Mouse (Mus musculus) urinary bladder, postnatal 36 days (tissue): ENCODE measurements at regions not wholly inside any gene's neighbourhood (a gene's known extent, or its start where the extent isn't known, plus 50 kb on each side); places are given as distances from the start of the nearest gene placed in this dataset.

ENCODE experiments used
- DNase-seq, 2 experiments: peaks; one replicate each; pipeline ENCODE4 v3.0.0; 2022; ENCODE audit warnings: low spot score in 2 of 2, mixed read lengths in 1 of 2

DNA sequence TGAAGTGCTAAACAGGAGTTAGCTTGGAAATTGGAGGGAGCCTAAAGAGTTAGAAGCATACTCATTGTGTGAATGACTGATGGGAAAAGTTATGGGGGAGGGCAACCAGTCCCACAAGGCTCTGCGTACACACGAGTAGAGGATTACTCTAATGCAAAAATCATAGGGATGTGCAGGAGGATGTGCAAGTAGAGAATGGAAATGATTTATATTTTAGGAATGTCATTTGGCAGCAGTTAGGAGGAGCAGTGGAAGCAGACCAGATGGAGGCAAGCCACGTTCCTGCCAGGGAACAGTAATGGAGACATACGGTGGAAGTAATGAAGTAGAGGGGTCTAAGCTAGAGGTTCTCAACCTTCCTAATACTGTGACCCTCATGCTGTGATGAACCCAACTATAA, 194.1 kb upstream of the Arhgap24 start:
- no peak for DNase-seq

DNA sequence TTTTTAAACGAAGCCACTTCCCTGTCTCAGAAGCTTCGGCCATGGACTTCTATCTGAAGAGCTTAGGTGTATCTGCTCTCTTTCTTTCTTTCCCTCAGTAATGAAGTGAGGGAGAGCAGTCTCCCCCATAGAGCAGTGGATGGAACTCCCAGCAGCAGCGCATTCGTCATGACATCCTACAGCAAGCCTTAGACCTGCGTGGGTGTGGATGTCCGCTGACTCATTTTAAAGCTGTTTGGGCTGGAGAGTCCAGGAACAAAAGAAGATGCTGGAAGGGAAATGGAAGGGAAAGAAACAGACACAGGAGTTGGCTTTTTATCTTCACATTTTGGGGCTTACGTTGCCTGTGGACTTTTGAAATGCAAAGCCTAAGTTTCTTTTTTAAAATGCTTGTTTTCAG, 190.3 kb upstream of the Arhgap24 start:
- DNase-seq: no peak

DNA sequence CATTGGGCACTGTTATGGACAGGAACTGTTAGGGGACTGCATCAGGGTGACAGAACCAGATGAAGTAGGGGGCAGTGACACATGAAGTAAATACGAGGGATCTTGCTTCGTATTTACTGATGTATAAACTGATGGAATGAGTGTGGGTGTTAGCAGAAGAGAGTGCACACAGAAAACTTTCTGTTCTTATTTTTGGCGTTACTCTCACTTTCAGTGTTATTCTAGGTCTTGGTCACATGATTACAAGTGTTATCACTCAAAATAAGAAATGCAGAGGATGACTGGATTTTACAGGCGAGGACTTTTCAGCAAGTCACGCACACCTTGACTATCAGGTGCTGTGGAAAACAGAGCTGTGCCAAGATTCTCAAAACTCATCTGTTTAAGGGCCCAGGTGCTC, 185.6 kb upstream of the Arhgap24 start:
- no peak for DNase-seq

DNA sequence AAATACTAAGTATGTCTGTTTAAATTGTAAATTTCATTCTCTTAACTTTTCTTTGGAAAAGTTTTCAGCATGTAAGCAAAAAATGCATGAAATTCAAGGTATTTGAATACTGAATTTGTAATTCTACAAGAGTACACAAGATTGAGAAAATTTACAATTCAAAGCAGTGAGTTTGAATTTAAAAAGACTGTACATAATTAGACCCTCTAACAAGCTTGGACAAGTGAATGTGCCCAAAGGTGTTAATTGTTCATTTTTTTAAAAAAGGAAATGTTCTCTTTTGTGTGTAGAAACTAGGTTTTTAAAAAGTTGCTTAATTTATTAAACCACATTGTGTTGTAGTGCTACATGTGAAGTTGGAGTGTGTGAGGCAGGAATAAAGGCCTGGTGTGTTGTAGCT, 174.9 kb upstream of the Arhgap24 start:
- no peak for DNase-seq

DNA sequence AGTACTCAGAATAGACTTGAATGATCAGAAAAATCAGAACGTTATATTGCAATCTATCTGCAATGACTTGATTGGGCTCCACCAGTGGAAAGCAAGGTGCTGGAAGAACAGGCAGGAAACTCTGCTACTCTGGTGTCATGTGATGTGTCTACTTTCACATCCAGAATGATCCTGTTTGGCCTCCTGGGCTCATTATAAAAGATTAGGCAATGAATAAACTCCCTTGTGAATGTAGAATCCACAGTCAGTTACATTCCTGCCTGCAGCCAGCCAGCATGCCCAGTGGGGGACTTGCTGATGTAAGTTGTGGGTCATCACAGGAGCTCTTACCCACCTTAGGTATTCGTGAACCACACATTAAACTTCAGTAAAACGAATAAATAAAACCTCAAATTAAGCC, 174.5 kb upstream of the Arhgap24 start:
- DNase-seq: no peak

DNA sequence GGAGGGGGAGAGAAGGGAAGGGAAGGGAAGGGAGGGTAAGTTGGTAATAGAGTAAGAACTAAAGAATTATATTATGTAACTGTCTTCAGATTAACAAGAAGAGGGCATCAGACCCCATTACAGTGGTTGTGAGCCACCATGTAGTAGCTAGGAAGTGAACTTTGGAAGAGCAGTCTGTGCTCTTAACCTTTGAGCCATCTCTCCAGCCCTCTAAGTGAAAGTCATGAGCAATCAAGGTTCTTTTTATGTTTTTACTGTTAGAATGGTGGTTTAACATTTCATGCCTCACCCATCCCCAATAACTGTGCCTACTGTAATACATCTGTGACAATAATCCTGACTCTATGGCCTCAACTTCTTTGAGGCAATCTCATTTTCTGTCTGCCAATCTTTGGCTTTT, 169.6 kb upstream of the Arhgap24 start:
- DNase-seq: no peak

DNA sequence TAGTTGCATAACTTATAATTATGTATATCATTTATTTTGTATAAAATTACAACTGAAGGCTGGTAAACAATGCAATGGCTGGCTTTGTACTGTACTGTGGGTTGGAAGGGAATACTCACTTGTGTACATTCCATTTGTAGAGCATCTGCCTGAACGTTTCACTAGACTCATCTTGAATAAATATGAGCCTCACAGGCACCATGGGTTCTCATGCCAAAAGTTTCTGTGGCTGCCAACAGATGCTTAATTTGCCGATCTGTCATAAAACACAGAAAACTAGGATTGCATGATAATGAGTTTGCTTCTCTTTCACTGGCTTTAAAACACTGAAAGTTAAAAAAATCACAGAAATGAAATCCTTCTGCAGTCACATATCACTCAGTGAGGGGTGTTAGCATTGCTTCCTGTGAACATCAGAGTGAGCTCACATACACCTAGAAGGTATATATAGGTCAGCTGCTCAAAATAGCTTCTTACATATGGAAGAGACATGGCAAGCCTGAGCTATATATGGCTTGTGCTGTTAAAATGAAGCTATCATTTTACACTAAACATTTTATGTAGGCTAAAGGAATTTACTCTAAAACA, 152.9 kb upstream of the Arhgap24 start:
- no peak for DNase-seq

DNA sequence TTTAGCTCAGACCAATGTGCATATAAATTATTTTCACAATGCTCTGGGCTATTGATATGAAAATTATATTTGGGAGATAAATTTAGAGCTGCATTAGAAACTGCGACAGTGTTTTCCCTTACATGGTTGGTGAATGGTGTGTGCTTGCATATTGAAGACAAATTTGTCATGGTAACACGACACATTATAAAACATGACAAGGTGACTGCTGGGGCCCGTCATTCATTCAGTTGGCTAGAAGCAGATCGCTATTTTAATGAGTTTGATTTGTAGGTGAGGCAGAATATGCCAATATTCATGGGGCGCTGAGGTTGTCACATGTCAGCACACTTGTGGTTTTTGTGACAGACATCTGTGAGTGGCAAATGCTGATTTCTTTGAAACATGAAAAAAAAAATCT, 147.3 kb upstream of the Arhgap24 start:
- DNase-seq: no peak

DNA sequence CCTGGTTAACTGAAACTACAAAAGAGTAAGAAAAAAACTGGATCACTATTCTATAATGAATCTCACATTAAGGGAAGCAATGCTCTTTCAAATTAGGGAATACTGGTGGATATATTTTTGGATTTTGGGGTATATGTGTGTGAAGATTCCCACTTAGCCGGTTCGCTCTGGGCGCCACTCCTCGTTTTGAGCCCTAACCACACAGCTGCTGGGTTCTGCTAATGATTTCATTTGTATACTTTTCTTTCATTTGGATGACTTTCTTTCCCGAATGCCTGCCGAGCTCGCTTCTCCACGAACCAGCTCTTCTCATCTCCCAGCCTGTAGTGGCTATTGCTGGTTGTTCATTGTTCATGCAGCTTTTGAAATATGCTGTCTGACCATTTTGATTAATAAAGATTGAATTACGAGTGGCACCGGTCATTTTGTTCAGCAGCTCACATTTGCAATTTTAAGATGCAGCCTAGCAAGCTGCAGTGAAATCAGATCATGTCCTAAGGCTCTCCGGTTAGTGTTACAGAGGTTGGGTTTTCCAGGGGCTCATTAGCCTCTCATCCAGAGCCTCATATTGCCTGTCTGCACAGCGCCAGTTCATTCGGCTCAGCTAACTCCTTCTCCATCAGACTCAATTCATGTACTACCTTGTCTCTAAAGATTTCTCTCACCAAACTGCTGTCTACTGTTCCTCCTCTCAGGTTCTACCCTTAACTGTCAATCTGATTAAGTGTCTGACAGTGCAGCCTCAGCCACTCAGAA, 146.6 kb upstream of the Arhgap24 start:
- DNase-seq: no peak

DNA sequence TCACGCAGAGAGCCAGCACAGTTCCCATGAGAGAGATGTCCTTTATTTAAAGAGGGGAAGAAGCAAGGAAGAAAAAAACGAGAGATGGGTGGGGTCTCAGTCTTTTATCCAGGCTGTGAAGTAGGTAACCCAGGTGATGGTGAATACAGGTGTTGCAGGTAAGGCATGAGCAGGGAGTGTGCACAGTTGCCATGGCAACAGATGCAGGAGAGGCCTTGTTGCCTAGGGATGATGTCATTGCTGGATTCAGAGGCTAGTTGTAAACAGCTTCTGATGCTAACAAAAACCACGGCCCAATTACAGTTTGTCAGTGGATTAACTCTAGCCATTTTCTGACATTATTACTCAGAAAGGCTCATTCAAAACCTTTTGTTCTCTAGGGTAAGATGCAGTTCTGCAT, 114.7 kb upstream of the Arhgap24 start:
- DNase-seq: no peak

DNA sequence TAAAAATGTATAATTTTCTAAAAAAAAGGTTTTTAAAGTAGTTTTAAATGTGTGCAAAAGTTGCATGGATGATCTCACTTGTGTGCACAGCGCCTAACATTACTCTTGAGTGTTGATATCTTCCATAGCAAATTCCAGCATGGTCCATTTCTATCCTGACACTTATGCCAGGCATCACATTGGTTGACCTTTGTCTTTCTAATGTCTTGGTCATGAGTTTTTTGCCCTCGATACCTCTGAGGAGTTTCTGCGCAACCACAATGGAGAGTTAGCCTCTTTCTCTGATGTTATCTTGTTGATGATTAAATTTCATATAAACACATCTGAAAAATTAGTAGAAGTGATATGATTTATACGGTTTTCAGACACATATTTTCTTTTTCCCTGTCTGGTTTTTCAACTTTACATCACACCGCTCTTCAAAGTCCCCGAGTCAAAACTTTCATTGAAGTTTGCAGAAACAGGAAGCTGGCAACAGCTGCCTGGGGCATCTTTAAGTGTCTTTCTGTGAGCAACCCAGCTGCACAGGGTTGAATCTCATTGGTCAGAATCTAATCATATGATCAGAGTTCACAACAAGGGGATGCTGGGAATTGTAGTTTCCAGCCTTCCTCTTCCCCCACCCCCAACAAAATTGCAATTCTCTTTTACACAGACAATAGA, 107.8 kb upstream of the Arhgap24 start:
- DNase-seq: no peak

DNA sequence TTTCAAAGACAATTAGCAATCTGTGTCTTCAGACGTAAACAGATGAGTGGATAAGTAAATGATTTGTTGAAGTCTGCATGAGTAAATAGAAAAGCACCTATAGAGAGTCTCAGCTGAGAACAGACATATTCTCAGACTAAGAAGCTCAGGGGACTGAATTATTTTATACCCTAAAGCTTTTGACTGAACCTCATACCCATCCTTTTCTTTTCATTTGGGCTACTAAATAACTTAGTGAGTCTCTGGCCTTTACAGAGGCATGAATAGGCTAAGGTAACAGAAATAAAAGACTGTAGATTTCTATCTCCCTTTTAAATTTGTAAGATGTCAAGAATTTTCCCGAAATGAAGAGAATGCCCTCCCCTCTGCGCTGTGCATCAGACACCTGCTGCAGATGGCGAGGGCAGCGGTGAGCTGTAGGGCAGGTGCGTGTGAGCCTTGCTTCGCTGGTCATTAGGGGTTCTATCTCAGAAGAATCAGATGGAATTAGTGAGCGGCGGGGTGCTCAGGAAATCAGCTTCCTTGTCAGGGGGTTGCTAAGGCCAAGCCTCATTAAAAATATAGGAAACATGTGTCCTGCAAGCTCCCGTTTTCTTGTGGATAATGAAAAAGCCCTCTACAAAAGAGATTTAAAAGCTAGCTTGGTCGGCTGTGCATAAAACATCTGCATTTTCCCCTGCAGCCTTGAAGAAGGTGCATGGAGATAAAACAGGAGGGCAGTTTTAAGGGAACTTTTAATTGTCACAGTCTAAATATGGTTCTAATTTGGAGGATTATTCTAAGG, 107.0 kb upstream of the Arhgap24 start:
- DNase-seq: no peak

DNA sequence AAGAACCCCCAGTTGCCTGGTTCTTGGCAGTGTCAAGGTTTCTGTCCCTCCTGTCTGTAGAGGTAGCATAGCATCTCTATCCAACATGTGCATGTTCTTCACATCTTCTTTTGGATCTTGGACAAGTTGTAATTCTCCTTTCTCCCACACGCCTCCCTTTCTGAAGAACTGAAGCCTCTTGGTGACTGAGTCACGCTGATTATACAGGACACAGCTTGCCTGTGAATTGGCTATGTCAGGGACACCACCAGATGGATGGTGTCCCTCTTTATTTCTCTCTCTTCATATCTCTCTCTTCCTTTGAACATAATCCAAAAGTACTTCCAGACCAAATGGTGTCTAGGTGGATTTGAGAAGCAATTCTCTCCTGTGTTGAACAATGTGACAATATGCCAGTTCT, 105.9 kb upstream of the Arhgap24 start:
- DNase-seq: no peak

DNA sequence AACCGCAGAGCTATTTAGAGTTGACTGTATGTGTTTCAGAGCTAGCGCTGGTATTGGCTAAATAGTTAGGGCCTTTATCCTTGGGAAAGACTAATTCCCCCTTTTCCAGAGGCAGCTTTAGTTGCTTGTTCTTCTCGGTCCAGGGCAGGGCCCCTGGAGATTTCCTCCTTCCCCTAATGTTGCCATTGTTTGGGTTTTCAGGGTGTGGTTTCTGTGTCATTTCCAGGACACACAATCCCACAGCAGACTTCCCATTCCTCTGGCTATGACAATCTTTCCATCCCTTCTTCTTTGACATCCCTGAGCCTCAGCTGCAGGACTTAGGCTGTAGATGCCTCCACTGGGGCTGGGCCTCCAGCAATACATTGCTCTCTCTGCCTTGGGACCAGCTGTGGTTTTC, 87.2 kb upstream of the Arhgap24 start:
- DNase-seq: no peak

DNA sequence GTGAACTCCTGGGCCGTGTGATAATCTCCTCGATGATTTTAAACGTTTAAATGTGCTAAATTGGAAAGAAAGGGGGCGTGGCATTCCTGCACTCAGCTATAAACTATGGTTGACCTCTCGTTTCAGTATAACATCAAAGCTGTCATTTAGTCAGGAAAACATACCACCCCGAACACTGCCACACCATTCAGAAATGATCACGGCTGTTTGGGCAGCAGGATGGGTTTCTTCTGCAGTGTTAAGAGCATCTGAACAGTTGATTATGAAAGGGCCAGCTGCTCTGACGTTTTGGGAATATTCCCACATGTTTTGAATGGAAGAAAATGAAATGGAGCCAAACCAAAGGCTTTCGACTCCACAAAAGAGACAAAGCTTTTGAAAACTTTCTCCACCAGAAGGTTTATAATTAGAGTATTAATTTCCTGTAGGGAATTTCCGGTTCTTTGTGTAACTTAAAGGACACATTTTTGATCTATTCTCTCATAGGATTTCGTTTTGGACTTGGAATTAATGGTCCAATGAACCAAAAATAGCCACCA, 85.5 kb upstream of the Arhgap24 start:
- DNase-seq: no peak

DNA sequence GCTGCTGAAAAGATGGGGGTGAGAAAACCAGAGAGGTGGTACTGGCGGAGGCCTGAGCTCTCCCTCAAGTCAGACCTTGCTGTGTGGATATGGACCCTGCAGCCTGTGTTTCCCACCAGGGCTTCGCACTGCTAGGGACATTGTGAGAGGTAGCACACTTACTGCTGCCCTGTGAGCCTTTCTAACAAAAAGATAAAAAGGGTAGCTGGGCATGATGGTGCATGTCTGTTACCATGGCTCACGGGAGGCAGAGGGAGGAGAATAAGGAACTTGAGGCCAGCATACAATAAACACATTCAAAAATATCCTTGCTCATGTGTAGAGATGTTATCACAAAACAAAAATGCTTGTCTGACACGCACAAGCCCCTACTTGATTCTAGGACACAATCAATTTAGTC, 82.2 kb upstream of the Arhgap24 start:
- DNase-seq: peak; percentile 31 to 62

DNA sequence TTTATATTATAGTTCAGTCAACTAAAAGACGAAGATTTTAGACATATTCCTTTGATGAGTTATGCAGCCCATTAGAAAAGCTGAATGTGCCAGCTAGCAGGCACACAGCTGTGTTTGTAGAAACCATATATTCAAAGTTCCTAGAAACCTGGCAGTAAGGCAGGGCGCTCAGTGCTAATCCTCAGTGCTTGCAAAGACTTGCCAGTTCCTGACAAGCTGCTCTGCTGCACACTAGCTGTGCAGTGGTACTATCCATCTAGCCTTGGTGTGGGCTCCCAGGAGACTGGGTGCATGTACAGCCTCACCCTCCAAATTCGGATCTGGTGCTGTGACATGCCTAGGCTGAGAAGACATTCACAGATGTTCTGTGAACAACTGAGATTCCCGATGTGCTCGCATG, 63.5 kb upstream of the Arhgap24 start:
- peak in 1 of 2 experiments; percentile 25 for DNase-seq

DNA sequence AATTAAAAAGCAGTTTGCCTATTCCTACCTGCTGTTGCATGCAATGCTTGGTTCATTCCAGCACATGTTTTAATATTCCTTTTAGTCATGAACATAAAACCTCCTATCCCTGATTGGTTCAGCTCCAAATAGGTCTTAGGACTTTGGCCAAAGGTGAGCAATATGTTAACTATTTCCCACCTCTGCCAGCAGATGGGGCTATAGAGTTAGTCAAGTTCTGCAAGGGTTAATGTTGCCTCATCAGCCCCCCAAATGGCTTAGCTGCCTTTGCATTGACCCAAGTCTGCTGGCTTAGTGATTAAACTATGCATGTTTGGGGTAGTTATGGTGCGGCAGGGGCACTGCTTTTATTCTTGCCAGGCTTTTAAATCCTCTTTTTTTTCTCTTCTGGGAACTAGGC, 62.1 kb upstream of the Arhgap24 start:
- DNase-seq: no peak

DNA sequence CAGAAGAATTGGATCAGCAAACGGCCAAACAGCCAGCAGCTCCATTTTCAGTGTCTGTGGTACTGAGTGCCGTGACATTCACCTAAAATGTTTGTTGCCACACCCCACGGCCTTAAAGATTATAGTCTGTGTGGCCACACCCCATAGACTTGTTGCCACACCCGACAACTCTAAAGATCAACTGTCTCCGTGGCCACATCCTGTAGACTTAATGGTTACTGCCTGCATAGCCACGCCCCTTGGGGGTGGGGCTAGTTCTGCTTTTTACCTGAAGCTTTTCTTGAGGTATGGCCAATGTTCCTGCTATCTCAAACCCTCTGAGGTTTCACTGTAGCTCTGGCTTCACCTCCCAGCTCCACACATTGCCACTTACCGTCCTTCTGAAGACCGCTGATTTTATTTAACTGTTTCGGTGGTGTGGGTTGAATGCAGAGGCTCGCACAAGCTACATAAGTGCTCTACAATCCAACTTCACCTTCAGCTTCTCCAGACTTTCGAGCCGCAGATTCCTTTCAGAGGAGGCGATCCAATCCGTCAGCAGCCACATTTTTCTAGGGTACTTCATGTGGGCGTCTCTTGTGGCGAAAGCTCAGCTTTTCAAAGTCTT, 56.5 kb upstream of the Arhgap24 start:
- DNase-seq: no peak

DNA sequence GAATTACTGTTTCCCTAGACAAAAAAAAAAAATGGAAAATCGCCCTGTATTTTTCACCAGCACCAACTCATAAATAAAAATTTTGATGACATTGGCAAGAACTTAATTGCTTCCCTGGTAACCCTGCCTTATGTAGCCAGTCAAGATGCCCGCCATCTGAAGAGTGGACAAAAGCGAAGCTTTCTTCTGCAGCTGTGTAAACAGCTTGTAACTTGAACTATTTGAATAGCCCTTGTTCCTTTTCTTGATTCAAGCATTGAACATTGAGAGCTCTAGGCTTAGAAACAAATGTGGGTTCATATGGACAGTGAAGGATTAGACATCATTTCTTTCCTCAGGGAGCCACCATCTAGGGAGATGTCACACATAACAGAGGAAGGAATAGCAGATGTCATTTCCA, 52.9 kb upstream of the Arhgap24 start:
- DNase-seq: no peak
